Mouse (Mus musculus): ENCODE results near the gene Pdzk1ip1. TPM values are rescaled to one million over a fixed set of nuclear protein-coding genes. Genes with fewer than 3 reads are reported as not detected.
A peak's percentile ranks its signal among the peaks of the same experiment; 100 is the strongest.

Gene Pdzk1ip1
- polyA plus RNA-seq, 1 experiment = 212 TPM

DNA sequence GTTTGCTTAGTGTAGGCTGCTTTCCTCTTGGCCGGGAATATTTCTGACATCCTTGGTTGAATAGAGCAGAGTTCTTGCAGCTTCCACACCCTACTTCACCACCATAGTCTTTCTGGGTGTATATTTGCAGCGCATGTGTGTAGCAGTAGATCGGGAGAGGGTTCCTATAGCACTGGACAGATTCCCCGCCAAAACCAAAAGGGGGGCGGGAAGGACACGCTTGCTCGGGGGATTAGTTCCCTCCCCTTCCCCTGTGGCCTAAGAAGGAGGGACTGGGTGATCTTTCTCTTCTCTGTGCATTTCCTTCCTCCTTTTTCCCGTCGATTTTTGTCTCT, 26.0 kb upstream of the Pdzk1ip1 start:
- H3K27ac ChIP-seq (ENCODE audit: control insufficient read depth, insufficient read depth, low read depth, low read length, poor library complexity) = peak overlapping the region; percentile 3; the same call in 1 of the 2 replicates
- no peaks in the 10 kb centered on the region for H3K4me1 ChIP-seq (ENCODE audit: control insufficient read depth, insufficient read depth, low read length)
- peak overlapping the region; percentile 57 for H3K4me3 ChIP-seq (replicated peaks; ENCODE audit: control insufficient read depth, low read depth, low read length)
- TF ChIP-seq POLR2A (IDR thresholded peaks at IDR 0.05; ENCODE audit: borderline replicate concordance, control insufficient read depth, low read depth, low read length) = no peak
- no peak for TF ChIP-seq CTCF (IDR thresholded peaks at IDR 0.05; ENCODE audit: control insufficient read depth, insufficient read depth, low read length)
- under 1% methylated on average over 9 of the region's 9 CpGs for WGBS

DNA sequence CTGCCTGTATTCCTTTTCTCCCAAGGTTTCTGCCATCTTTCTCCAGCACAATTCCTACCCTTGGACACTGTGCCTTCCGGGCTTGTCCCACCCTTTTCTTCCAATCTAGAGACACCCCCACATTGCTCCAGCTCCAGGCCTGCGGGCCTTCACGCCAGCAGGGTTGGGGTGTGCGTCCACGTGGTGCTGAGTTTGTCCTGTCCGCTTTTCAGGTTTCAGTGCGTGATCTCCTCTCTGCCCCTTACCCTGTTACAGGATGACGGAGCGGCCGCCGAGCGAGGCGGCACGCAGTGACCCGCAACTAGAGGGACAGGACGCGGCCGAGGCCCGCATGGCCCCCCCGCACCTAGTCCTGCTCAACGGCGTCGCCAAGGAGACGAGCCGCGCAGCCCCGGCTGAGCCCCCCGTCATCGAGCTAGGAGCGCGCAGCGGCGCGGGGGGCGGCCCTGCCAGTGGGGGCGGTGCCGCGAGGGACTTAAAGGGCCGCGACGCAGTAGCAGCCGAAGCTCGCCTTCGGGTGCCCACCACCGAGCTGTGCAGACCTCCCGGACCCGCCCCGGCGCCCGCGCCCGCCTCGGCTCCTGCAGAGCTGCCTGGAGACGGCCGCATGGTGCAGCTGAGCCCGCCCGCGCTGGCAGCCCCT, 25.5 kb upstream of the Pdzk1ip1 start:
- Histone ChIP-seq H3K27ac (ENCODE audit: control insufficient read depth, insufficient read depth, low read depth, low read length, poor library complexity) (peak overlapping the region; percentile 3), H3K4me3 (replicated peaks; ENCODE audit: control insufficient read depth, low read depth, low read length) (peak overlapping the region; percentile 57), H3K4me1 (ENCODE audit: control insufficient read depth, insufficient read depth, low read length) (no peaks in the 10 kb centered on the region)
- TF ChIP-seq CTCF (IDR thresholded peaks at IDR 0.05; ENCODE audit: control insufficient read depth, insufficient read depth, low read length) (no peak), POLR2A (IDR thresholded peaks at IDR 0.05; ENCODE audit: borderline replicate concordance, control insufficient read depth, low read depth, low read length) (peak; percentile 23; the same call in 1 of the 2 replicates)
- WGBS = 2% methylated on average over 56 of the region's 58 CpGs

DNA sequence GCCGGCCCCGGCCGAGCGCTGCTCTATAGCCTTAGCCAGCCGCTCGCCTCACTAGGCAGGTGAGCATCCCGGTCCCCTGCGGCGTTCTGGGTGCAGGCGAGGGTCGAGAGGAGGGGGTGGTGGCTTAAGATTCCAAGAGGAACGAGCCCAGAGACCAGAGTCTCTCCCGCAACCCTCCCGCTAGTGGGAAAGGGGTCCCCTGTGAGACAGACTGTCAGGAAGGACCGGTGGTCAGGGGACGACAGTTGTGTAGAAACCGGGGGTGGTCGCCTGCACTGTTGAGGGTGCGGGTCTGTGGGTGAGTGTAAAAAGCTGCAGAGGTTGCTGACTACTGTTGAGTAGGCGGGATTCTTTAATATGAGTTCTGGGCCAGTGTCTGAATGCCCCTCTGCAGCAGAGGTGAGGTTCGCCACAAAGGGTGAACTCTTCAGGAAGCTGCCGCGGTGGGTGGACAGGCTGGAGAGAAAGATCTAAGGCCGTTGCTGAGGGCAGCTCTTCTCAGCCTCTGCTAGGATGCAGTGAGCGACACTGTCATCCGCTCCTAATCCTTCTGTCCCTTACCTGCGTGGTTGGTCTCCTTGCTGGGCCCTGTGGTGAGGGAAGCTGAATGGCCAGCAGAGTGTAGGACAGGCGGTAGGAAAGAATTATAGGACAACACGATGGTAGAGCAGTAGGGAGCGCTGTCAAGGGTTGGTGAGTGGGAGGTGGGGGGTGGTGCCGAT, 24.8 kb upstream of the Pdzk1ip1 start:
- no peak for TF ChIP-seq CTCF (IDR thresholded peaks at IDR 0.05; ENCODE audit: control insufficient read depth, insufficient read depth, low read length)
- no peak for TF ChIP-seq POLR2A (IDR thresholded peaks at IDR 0.05; ENCODE audit: borderline replicate concordance, control insufficient read depth, low read depth, low read length)
- H3K4me1 ChIP-seq (ENCODE audit: control insufficient read depth, insufficient read depth, low read length) = no peaks in the 10 kb centered on the region
- WGBS = 5% methylated on average over 31 of the region's 31 CpGs
- H3K4me3 ChIP-seq (replicated peaks; ENCODE audit: control insufficient read depth, low read depth, low read length) = peak overlapping the region; percentile 39
- peak overlapping the region; percentile 19; the same call in 1 of the 2 replicates for H3K27ac ChIP-seq (ENCODE audit: control insufficient read depth, insufficient read depth, low read depth, low read length, poor library complexity)

DNA sequence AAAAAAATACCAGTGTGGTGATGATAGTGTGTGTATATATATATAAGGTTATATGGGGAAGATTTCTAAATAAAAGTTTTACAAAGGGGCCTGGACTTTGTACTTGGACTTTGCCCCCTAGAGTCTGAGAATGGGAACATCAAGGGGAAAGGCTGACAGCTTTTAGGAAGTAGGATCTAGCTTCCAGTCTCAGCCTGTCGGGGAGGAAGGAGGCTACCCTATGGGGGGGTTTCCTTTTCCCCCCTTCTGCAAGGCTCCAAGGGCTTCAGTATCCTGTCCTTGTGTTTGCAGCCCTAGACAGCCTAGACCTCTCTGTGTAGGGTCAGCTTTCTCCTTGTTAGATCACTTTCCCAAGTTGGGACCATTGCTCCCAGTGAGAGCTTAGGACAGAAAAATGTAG, 16.8 kb upstream of the Pdzk1ip1 start:
- no peak overlapping the region for H3K27ac ChIP-seq (ENCODE audit: control insufficient read depth, insufficient read depth, low read depth, low read length, poor library complexity)
- no peaks in the 10 kb centered on the region; the same call in 1 of the 2 replicates for H3K4me1 ChIP-seq (ENCODE audit: control insufficient read depth, insufficient read depth, low read length)
- no peak overlapping the region for H3K4me3 ChIP-seq (replicated peaks; ENCODE audit: control insufficient read depth, low read depth, low read length)
- TF ChIP-seq POLR2A (IDR thresholded peaks at IDR 0.05; ENCODE audit: borderline replicate concordance, control insufficient read depth, low read depth, low read length) (no peak), CTCF (IDR thresholded peaks at IDR 0.05; ENCODE audit: control insufficient read depth, insufficient read depth, low read length) (no peak)
- 0% methylated on average over 1 of the region's 1 CpGs for WGBS

DNA sequence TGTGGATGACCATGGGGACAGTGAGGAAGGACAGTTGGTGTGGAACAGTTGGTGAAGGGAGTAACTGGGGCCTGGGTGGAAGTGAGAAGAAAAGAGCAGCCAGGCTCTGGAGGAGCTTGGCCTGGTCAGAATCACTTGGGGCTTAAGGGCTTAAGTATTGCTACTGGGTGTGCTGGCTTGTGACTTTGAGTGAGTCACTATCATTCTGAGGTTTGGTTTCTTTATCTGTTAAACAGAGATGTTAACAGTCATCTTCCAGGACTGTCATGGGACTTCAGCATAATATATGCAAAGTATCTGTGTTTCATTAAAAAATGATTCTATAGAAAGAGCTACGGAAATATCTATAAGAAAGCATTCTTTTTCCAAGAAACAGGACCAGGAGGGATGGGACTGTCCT, 13.7 kb upstream of the Pdzk1ip1 start:
- H3K4me3 ChIP-seq (replicated peaks; ENCODE audit: control insufficient read depth, low read depth, low read length) = no peak overlapping the region
- 77% methylated on average over 1 of the region's 1 CpGs for WGBS
- TF ChIP-seq CTCF (IDR thresholded peaks at IDR 0.05; ENCODE audit: control insufficient read depth, insufficient read depth, low read length) (no peak), POLR2A (IDR thresholded peaks at IDR 0.05; ENCODE audit: borderline replicate concordance, control insufficient read depth, low read depth, low read length) (no peak)
- no peak overlapping the region for H3K27ac ChIP-seq (ENCODE audit: control insufficient read depth, insufficient read depth, low read depth, low read length, poor library complexity)
- no peaks in the 10 kb centered on the region; the same call in 1 of the 2 replicates for H3K4me1 ChIP-seq (ENCODE audit: control insufficient read depth, insufficient read depth, low read length)

DNA sequence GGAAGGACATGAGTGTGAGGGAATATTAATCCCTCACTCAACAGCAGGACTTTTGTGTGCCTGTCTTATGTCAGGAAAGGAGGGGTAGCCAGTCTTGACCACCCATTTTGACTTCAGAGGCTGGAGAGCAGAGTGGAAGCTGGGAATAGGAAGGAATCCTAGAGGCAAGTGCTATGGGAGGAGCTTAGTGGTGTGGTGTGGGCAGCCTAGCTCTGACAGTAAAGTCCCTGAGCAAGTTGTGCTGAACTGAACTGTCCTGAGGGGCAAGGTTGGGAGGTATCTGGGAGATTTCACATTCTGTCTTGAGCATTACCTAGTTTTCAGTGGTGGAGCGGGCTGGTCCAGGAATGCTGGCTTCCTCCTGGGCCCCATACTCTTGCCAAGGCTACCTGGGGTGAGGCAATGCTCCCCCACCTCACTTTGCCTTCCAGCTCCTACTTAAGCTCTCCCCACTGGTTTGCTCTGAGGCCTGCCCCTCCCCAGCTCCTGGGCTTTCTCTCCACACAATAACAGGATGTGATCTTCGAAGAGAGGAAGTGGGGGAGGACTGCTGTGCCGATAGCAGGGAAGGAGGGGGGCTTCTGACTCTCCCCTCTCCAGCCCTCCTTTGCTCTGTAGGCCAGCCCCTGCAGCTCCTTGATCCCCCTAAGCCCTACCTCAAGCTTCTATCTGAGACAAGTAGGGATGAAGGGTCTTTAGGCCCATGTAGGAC, 13.1 kb upstream of the Pdzk1ip1 start:
- TF ChIP-seq CTCF (IDR thresholded peaks at IDR 0.05; ENCODE audit: control insufficient read depth, insufficient read depth, low read length) = no peak
- no peak for TF ChIP-seq POLR2A (IDR thresholded peaks at IDR 0.05; ENCODE audit: borderline replicate concordance, control insufficient read depth, low read depth, low read length)
- WGBS = 16% methylated on average over 3 of the region's 3 CpGs
- Histone ChIP-seq H3K27ac (ENCODE audit: control insufficient read depth, insufficient read depth, low read depth, low read length, poor library complexity) (no peak overlapping the region), H3K4me1 (ENCODE audit: control insufficient read depth, insufficient read depth, low read length) (no peaks in the 10 kb centered on the region; the same call in 1 of the 2 replicates), H3K4me3 (replicated peaks; ENCODE audit: control insufficient read depth, low read depth, low read length) (no peak overlapping the region)

DNA sequence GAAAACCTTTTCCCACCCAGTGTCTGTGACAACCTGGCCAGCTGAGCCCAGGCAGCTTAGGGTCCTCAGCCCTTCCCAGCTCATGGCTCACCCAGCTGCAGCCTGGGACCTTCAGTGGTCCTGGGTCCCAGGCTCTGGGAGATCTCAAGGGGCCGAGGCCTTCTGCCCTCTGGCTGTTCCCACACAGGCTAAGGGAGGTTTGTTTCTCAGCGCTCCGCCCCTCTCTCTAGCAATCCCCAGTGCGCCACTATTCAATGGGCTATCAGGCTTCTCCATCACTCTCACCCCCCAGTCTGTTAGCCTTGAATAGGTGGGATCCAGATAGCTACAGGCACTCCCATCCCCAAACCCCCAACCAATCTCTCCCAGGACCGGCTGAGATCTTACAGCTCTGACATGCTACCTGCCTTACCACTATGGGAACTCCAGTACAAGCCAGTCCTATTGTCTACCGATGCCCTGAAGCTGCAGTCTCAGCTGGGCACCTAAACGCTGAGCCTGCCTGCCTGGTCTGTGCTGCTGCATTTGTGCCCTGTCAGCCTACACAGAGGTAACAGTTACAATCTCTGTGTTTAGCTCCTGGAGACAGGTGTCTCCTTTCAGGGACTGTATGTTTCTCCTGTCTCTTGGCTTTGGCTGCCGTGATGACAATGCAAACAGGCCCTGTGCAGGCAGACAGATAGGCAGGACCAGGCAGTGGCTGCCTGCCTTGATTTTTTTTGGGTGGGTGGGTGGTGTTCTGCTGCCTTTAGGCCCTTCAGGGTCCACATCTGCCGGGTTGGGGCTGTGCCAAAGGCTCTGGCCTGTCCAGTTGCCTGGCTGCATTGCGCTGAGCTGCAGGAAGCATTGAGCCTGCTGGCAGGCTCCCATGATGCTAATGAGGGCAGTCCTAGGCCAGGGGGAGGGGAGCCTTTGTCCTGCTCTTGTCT, 9.4 kb upstream of the Pdzk1ip1 start:
- Histone ChIP-seq H3K27ac (ENCODE audit: control insufficient read depth, insufficient read depth, low read depth, low read length, poor library complexity) (no peak overlapping the region), H3K4me3 (replicated peaks; ENCODE audit: control insufficient read depth, low read depth, low read length) (no peak overlapping the region), H3K4me1 (ENCODE audit: control insufficient read depth, insufficient read depth, low read length) (no peaks in the 10 kb centered on the region; the same call in 1 of the 2 replicates)
- 69% methylated on average over 10 of the region's 10 CpGs for WGBS
- TF ChIP-seq POLR2A (IDR thresholded peaks at IDR 0.05; ENCODE audit: borderline replicate concordance, control insufficient read depth, low read depth, low read length) = no peak
- no peak for TF ChIP-seq CTCF (IDR thresholded peaks at IDR 0.05; ENCODE audit: control insufficient read depth, insufficient read depth, low read length)

Data from bone marrow, adult 2 months (tissue).